Mouse (Mus musculus) heart, postnatal 25 days (tissue): Measurements from ENCODE around the gene Cxcr6. TPM values are rescaled to one million over a fixed set of nuclear protein-coding genes. Genes with fewer than 3 reads are reported as not detected.

ENCODE experiments used
- DNase-seq: peaks from one replicate; pipeline ENCODE4 v3.0.0; 2022; ENCODE audit warnings: low spot score
- intact Hi-C: fragments of 180-260 bp; cut with DNase I; formaldehyde crosslinking; loops from one replicate; pipeline ENCODE4 v1.15.1; 2025
- total RNA-seq, 2 experiments: library from RNA; stranded (reverse); gene quantifications; 2 replicates each; pipeline ENCODE4 v1.2.3; 2021

Gene Cxcr6
- total RNA-seq, 2 experiments from 2014 or later, result 0.21 TPM; not detected in 1

DNA sequence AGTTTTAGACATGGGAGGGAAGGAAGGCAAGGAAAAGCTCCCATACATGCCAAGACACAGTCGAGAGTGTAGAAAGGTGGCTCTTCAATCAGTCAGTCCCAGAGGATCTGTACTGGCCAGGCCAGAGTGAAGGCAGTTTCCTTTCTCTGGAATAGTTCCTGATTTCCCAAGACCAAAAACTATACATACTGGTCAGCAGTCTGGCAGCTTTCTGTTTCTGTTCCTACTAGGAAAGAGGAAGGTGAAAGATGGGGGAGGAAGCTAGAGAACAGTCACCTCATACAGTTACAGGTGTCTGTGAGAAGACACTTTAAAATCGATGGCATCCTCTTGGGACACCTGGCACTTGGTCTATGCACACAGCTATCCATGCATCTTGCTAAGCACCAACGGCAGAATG, 9.2 kb downstream of the Cxcr6 start:
- intact Hi-C loops, result no loop called here
- DNase-seq, result no peak

DNA sequence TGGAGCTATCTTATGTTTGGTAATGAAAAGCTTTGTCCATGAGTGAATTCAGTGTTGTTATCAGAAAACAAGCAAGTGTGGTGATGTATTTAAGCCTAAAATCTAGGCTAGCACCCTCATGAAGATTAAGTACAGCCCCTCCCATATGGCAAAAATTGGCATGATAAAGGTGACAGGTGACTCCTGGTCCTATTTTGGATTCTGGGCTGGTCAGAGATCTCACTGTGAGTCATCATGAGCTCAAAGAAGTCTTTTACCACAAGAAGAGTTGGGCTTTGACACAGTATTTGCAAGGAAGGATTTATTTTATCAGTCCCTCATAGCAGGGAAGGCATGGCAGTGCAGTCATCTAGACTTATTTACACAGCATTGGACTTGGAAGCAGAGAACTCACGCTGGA, 9.7 kb downstream of the Cxcr6 start:
- intact Hi-C loops, result no loop called here
- DNase-seq, result no peak

DNA sequence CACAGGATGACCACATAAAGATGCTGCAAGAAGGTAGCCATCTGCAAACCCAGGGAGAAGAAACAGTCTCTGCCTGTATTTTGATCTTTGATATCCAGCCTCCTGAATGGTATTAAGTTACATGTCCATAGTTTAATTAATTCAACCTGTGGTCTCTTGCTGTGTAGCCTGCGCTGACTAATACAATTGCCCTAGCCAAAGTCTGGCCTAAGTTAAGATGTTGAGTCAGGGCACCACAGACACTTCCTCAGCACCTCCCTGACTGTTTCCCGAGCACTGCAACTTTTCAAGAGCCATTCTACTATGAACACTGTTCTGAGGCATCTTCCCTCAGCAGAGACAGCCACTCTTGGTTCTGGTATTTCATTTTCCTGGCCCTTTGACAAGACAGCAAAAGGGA, 12.3 kb downstream of the Cxcr6 start:
- DNase-seq, result no peak
- intact Hi-C loops, result no loop called here

DNA sequence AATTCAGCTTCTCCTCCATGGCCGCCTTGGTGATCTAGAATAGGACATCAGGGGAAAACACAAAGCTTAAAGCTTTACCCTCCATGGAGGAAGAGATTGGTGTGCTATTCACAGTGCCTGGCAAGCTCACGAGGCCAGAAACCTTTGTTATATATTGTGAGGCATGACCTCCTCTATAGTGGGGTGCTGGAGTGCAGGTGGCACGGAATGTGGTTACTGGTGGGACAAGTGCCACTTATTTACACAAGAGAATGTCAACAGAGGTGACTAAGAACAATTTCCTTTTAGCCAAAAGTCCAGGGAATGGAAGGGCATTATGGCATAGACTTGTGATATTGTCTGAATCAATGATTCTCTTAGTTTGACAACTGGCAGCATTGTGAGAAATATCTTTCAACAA, 20.4 kb downstream of the Cxcr6 start:
- intact Hi-C loops, result no loop called here
- DNase-seq, result no peak

DNA sequence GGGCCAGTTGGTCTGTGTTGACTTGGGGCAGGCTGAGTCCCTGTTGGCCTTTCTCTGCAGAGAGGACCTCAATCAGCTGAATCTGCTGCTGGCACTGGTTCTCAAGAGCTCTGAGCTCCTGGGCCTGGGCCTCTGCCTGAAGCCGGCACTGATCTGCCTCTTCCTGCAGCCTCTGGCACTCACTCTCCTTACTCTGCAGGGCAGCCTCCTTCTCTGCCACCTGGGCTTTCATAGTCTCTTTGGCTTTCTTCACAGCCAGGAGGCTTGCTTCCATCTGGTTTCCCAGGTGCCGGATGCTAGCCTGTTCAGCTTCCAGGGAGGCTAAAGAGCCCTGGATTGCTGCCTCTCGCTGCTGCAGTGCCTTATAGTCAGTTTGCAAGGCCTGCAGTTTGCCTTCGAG, 22.6 kb downstream of the Cxcr6 start:
- DNase-seq, result no peak
- intact Hi-C loops, result no loop called here

DNA sequence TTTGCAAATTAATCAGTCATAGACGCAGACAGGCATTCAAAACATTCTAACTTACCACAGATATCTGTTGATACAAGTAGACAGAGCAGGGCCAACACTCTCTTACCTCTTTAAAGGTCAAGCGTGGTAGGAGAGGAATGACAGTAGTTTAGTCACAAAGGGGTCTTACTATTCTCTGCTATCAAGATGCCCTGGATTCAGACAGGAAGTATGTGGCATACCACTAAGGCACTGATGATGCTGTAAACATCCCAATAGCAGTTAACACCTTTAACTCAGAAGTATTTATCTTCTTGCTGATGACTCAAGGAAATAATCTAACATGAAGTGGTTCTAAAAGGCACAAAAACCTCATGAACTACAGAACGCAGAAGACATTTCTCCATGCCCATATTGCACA, 29.6 kb downstream of the Cxcr6 start:
- DNase-seq, result no peak
- intact Hi-C loops, result no loop called here

DNA sequence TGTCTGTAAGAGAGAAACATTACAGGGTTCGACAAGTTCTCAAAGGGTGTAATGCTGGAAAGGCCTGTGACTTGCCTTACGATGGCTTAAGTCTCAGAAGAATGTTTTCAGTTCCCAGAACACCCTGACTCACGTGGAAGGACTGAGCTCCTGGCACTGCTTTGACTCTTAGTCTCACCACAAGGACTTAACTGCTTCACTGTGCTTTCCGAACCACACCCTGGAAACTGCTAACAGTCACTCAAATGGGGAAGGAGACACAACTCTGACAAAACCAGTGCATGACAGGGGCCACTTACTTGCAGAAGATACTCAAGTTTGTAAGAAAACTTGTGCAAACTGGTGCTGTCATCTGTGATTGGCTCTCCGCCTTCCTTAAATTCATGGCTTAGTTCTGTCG, 34.0 kb downstream of the Cxcr6 start:
- no peak for DNase-seq
- intact Hi-C loops, result no loop called here

DNA sequence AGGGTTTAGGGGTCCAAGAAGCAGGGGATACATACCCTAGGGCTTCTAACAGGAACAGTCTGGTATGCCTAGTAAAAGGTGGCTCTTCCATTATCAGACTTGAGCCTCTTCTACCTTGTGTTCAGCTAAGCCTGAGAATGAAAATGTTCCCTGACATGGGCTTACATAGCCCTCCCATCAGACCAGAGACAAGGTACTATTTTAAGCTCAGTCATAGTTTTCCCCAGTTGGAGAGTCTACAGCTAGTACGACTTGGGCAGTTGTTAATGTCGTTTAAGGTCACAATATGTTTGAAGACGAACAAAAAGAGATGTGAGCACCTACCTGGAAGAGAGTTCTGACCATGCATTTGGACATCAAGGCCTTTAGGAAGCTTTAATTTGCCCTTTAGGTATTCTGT, 38.2 kb downstream of the Cxcr6 start:
- intact Hi-C loops, result no loop called here
- DNase-seq, result no peak

DNA sequence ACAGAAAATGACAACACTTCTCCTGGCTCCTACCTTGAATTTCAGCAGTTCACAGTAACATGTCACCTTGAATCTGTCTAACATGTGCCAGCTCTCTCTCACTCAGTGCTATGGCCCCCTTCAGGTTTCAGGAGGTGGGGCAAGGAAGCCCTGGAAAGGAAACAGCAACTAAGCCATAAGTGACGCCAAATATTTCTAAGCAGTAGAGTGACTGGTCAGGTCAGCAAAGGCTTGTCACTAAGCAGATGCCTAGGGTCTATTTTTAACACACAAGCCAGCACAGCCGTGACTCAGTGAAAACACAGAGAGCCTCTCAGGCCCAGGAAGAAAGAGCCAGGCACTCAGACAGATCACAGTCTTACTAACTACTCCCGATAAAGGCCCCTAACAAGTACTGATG, 38.8 kb downstream of the Cxcr6 start:
- peak; percentile 17 for DNase-seq
- intact Hi-C loops, result no loop called here

DNA sequence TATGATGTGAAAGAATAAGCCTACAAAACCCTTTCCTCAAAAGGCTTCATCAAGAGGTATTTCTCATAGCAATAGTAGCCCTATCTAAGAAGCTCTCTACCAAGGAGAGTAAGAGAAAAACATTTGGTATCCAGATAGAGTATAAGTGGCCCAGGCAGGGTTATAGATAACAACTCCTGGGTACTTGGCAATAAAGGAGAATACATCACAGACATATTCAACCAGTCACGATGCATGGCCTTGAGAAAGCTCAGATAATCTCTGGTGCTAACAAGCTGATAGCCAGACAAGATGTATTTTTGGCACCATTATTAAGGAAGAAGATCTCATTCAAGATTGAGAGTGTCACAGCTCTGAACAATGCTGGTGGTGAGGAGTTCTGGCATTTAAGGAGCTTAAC, 40.2 kb downstream of the Cxcr6 start:
- intact Hi-C loops, result no loop called here
- no peak for DNase-seq

DNA sequence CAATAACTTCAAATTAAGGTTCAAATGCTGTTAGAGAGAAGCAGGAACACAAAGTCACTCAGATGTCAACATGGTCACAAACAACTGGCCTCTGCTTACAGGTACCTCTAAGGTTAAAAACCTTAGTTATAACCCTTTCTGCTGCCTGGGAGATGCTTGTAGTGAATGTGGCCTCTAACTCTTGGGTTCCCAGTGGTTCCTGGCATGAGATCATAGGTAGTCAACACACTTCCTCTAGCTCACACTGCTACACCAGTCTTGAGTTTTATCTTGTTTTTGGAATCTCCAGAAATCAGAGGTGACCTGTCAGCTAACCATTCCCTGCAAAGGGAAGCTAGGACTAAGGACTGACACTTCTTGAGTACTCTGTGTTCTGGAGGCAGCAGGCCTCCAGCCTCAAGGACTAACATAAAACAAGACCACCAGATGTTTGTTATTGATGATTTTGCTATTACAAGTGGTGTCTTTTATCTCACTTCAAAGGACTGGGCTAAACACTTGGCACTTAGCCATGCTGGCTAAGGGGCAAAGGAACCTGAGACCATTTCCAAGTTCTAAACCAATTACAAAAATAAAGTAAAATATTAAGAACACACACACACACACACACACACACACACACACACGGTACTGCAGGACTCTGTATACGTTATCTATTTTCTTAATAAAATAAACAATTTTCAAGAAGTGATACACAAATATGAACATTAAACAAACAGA, 43.9 kb downstream of the Cxcr6 start:
- no peak for DNase-seq
- intact Hi-C loops, result no loop called here

DNA sequence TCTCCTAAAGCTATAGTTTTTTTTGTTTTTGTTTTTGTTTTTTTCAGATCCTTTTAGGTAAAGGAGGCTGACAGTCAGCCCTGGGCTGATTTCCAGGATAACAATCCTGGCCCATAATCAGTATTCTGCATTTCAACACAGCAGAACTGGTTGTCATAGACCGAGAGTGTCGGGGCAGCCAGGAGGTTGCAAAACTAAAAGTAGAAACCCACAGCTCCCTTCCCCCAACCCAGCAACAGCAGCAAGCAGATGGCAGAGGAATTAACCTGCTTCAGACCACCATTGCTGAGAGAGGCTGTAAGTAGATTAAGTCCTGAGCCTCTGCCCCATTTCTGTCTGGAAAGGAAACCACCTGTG, 44.4 kb downstream of the Cxcr6 start:
- intact Hi-C loops, result no loop called here
- no peak for DNase-seq

DNA sequence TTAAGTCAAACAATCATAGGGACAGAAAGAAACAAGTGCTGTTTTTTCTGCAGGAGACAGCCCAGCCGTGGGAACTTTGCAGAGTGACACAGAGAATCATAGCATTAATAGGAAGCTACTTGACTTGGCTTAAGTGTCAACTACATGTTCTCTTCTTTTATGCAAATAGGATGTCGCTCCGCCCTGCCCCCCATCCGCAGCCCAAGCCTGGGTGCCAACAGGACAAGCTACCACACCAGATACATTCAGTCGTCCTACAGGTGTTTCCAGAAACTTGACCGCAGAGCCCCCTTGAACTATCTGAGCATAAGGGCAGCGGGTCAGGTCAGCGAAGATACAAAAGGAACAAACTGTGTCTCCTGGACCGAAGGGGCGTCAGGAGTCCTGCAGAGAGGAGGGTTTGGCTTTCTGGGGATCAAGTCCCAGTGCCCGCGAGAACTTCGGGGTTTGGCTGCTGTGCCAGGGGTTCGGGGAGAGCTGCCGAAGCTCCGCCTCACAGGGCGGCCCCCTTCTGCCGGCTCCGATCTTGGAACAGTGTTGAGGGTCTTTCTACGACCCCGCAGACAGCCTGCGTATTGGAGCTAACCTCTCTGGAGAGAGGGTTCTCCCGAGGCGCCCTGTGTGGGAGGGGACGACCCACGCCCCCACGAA, 44.9 kb downstream of the Cxcr6 start:
- DNase-seq, result peak; percentile 31
- intact Hi-C loops, result no loop called here

DNA sequence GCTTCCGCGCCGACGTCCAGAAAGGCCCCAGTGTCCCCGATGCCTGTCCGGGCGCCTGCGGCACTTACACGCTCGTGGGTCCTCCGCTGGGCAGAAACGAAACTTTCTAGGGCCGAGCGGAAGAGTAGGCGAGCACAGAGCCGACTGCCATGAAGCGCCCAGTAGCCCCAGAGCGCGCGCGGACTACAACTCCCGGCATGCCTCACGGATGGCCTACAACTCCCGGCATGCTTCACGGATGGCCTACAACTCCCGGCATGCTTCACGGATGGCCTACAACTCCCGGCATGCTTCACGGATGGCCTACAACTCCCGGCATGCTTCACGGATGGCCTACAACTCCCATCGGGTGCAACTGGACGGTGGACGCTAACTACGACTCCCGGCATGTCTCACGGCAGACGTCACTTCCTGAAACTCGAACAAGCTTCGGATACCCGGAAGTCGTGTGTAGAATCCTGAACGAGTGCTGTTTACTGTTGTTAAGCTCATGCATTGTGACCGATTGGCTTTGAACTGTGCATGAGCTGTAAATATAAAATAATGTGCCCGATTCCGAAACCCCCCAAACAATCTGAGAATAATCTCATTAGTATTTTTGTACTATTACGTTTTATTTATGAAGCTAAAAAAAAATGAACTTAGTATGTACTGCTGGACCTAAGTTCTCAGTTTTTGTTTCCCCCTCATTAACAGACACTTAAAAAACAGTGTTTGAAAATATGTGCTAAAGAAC, 45.6 kb downstream of the Cxcr6 start, which contains the start of gene Fyco1:
Fyco1 (minus strand) TSS at position 187 of the 736 bp plus-strand sequence.
- intact Hi-C loops, result no loop called here
- peak; percentile 93 for DNase-seq

DNA sequence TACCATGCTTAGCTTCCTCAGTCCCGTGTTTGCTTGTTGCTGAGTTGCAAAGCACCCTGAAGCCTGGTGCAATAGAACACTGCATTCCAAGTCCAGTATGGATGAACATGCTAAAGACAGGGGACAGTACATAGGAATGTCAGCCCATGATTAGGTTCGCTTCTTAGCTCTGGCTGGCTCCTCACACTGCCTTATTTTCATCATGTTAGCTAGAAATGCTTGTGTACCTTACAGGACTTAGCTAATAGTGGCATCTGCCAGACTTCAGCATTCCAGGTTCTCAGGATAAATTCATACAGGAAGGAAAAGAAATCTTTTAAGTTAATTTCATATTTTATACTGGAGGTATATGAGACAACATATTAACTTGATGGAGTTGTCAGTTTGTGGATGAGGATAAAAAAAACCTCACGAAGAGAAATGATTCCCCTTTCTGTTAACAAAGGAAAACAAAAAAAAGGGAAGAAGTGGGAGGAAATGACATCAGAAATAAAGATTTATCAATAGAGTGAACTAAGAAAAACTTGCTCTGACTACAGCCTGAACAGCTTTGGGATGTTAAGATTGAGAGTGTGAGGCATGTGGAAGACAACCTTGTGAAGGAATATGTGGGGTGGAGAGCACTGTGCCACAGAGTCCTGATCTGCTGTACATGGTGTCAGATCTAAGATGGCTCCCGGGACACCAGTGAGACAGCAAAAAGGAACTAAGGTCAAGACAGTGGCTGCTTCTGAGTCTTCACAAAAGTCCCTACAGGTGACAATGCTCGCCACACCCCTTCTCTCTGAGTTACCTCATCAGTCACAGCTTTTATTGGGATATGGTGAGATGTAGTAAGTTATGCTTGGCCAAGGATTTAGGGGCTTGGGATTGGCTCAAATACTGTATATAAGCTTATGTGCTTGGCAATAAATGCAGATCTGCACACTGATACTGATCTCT, 46.4 kb downstream of the Cxcr6 start:
- intact Hi-C loops, result no loop called here
- no peak for DNase-seq

DNA sequence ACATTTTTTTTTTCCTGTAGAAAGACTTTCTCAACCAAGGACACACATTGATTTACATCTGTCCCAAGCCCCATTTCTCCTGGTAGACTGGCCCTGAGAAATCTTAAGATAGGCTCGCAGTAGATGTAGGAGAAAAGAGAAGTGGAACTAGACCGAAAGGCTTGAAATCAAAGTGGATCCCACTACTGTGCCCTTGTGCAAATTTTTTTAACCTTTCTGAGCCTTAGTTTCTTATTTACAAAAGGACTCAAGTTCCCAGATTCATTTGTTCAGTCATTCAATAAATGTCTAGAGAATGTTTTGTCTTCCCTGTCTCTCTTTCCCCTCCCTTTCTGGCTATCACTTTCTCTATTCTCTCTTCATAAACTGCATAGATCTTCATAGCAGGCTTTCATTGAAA, 50.6 kb downstream of the Cxcr6 start:
- intact Hi-C loops, result no loop called here

More for the DNA sequence above, 50.6 kb downstream of the Cxcr6 start:
- DNase-seq, result no peak
